Mouse (Mus musculus) stomach, embryonic 15.5 days (tissue): Measurements from ENCODE around the gene Bmp7. TPM values are rescaled to one million over a fixed set of nuclear protein-coding genes. Genes with fewer than 3 reads are reported as not detected.

ENCODE experiments used
- ATAC-seq: fragments of 200-750 bp; cut with Nextera tagmentation; 2 replicates; pipeline ENCODE4 v1.8.0; 2017; ENCODE audit warnings: low read depth, moderate number of reproducible peaks, moderate TSS enrichment; ENCODE audit not compliant: insufficient read depth, low FRiP score
- H3K27ac ChIP-seq: fragments of 300-500 bp; sonication (generic); 2 replicates; pipeline ENCODE4 v1.5.1; 2015; ENCODE audit warnings: mild to moderate bottlenecking, inconsistent platforms
- H3K27me3 ChIP-seq: fragments of 300-500 bp; sonication (generic); replicated peaks from 2 replicates; pipeline ENCODE4 v1.6.1; 2015; ENCODE audit warnings: inconsistent platforms
- H3K36me3 ChIP-seq: fragments of 300-500 bp; sonication (generic); 2 replicates; pipeline ENCODE4 v1.6.1; 2015; ENCODE audit warnings: inconsistent platforms
- H3K4me1 ChIP-seq: fragments of 300-500 bp; sonication (generic); 2 replicates; pipeline ENCODE4 v1.6.1; 2015; ENCODE audit warnings: inconsistent platforms
- H3K4me2 ChIP-seq: fragments of 300-500 bp; sonication (generic); 2 replicates; pipeline ENCODE4 v1.6.1; 2015; ENCODE audit warnings: mild to moderate bottlenecking, inconsistent platforms
- H3K4me3 ChIP-seq: fragments of 300-500 bp; sonication (generic); replicated peaks from 2 replicates; pipeline ENCODE4 v1.5.1; 2015; ENCODE audit warnings: inconsistent platforms
- H3K9ac ChIP-seq: fragments of 300-500 bp; sonication (generic); 2 replicates; pipeline ENCODE4 v1.6.1; 2015; ENCODE audit warnings: inconsistent platforms
- H3K9me3 ChIP-seq: fragments of 300-500 bp; sonication (generic); 2 replicates; pipeline ENCODE4 v1.6.1; 2016; ENCODE audit warnings: inconsistent platforms
- WGBS: fragments of 180-500 bp; shearing (Covaris S2); methylation state at CpG from one replicate; pipeline ENCODE4 v1.1.7; 2015; 5-methylcytosine and 5-hydroxymethylcytosine counted together
- polyA plus RNA-seq: library from polyadenylated mRNA; unstranded; fragments of >200 nt; fragmentation: Nextera tagmentation; extraction: Ambion mirVana; gene quantifications from 2 replicates; pipeline ENCODE4 v1.2.1, GENCODE M21; 2015

Bmp7 gene
- polyA plus RNA-seq, 1 experiment from 2014 or later: 22.9 TPM

- peak overlapping the region; percentile 74 for H3K27ac ChIP-seq
- peak; percentile 79 for ATAC-seq
- no peaks in the 10 kb centered on the region for H3K27me3 ChIP-seq
- H3K9me3 ChIP-seq: no peaks in the 10 kb centered on the region
- 13% methylated on average over 29 of the region's 29 CpGs for WGBS
- peaks cover 31% of the 10 kb centered on the region for H3K4me1 ChIP-seq
- H3K4me3 ChIP-seq: peak overlapping the region; percentile 20
- no peak overlapping the region for H3K9ac ChIP-seq
- H3K4me2 ChIP-seq: peak overlapping the region; percentile 54
- no peaks in the 10 kb centered on the region for H3K36me3 ChIP-seq
These were observed 77.2 kb downstream of the Bmp7 start for GRCm38 (mm10) chr2:172862850-172863468.

GRCm38 (mm10) chr2:172862424-172862823, 77.7 kb downstream of the Bmp7 start:
- no peaks in the 10 kb centered on the region for H3K36me3 ChIP-seq
- H3K4me1 ChIP-seq: peaks cover 31% of the 10 kb centered on the region
- H3K9ac ChIP-seq: no peak overlapping the region
- H3K4me3 ChIP-seq: no peak overlapping the region
- H3K27ac ChIP-seq: no peak overlapping the region; the same call in 1 of the 2 replicates
- no peaks in the 10 kb centered on the region for H3K27me3 ChIP-seq
- WGBS: 52% methylated on average over 19 of the region's 19 CpGs
- ATAC-seq: no peak
- peak overlapping the region; percentile 54 for H3K4me2 ChIP-seq
- no peaks in the 10 kb centered on the region for H3K9me3 ChIP-seq

- H3K4me2 ChIP-seq: no peak overlapping the region
- H3K27ac ChIP-seq: peak overlapping the region; percentile 18; the same call in 1 of the 2 replicates
- no peak overlapping the region for H3K4me3 ChIP-seq
- H3K36me3 ChIP-seq: no peaks in the 10 kb centered on the region
- peak; percentile 32; the same call in 1 of the 2 replicates for ATAC-seq
- H3K9ac ChIP-seq: no peak overlapping the region
- no peaks in the 10 kb centered on the region for H3K27me3 ChIP-seq
- 58% methylated on average over 14 of the region's 14 CpGs for WGBS
- no peaks in the 10 kb centered on the region for H3K9me3 ChIP-seq
- peaks cover 23% of the 10 kb centered on the region; the same call in 1 of the 2 replicates for H3K4me1 ChIP-seq
These were observed 78.5 kb downstream of the Bmp7 start for GRCm38 (mm10) chr2:172861590-172861989.

- WGBS: 83% methylated on average over 8 of the region's 8 CpGs
- H3K36me3 ChIP-seq: no peaks in the 10 kb centered on the region
- no peak for ATAC-seq
- no peaks in the 10 kb centered on the region for H3K9me3 ChIP-seq
- H3K9ac ChIP-seq: no peak overlapping the region
- H3K27me3 ChIP-seq: no peaks in the 10 kb centered on the region
- H3K4me3 ChIP-seq: no peak overlapping the region
- no peak overlapping the region for H3K4me2 ChIP-seq
- peaks cover 23% of the 10 kb centered on the region; the same call in 1 of the 2 replicates for H3K4me1 ChIP-seq
- no peak overlapping the region for H3K27ac ChIP-seq
These were observed 79.5 kb downstream of the Bmp7 start for GRCm38 (mm10) chr2:172860593-172860992.

- H3K4me1 ChIP-seq: peaks cover 23% of the 10 kb centered on the region; the same call in 1 of the 2 replicates
- H3K4me3 ChIP-seq: no peak overlapping the region
- H3K27ac ChIP-seq: no peak overlapping the region
- no peaks in the 10 kb centered on the region for H3K36me3 ChIP-seq
- WGBS: 85% methylated on average over 7 of the region's 7 CpGs
- no peaks in the 10 kb centered on the region for H3K27me3 ChIP-seq
- no peak overlapping the region for H3K4me2 ChIP-seq
- H3K9me3 ChIP-seq: no peaks in the 10 kb centered on the region
- no peak overlapping the region for H3K9ac ChIP-seq
- no peak for ATAC-seq
These were observed 80.0 kb downstream of the Bmp7 start for GRCm38 (mm10) chr2:172860104-172860503.

GRCm38 (mm10) chr2:172857048-172857447, 83.1 kb downstream of the Bmp7 start:
- Histone ChIP-seq H3K27me3 (no peaks in the 10 kb centered on the region), H3K9me3 (no peaks in the 10 kb centered on the region), H3K27ac (no peak overlapping the region), H3K4me1 (0 out of 2 replicates have a peak, but pooled peaks cover 8% of the 10 kb centered on the region), H3K36me3 (no peaks in the 10 kb centered on the region), H3K9ac (no peak overlapping the region), H3K4me2 (no peak overlapping the region), H3K4me3 (no peak overlapping the region)
- no peak for ATAC-seq
- 57% methylated on average over 10 of the region's 10 CpGs for WGBS

GRCm38 (mm10) chr2:172856549-172856948, 83.6 kb downstream of the Bmp7 start:
- Histone ChIP-seq H3K27ac (no peak overlapping the region), H3K4me3 (no peak overlapping the region), H3K4me2 (no peak overlapping the region), H3K27me3 (no peaks in the 10 kb centered on the region), H3K4me1 (0 out of 2 replicates have a peak, but pooled peaks cover 6% of the 10 kb centered on the region), H3K9ac (no peak overlapping the region), H3K9me3 (no peaks in the 10 kb centered on the region), H3K36me3 (no peaks in the 10 kb centered on the region)
- WGBS: 48% methylated on average over 2 of the region's 2 CpGs
- ATAC-seq: no peak

- no peak for ATAC-seq
- 61% methylated on average over 2 of the region's 2 CpGs for WGBS
- H3K9ac ChIP-seq: no peak overlapping the region
- no peak overlapping the region for H3K4me3 ChIP-seq
- H3K4me2 ChIP-seq: no peak overlapping the region
- H3K27me3 ChIP-seq: no peaks in the 10 kb centered on the region
- H3K36me3 ChIP-seq: no peaks in the 10 kb centered on the region
- H3K27ac ChIP-seq: no peak overlapping the region
- peaks cover 6% of the 10 kb centered on the region; the same call in 1 of the 2 replicates for H3K4me1 ChIP-seq
- H3K9me3 ChIP-seq: no peaks in the 10 kb centered on the region
These were observed 86.0 kb downstream of the Bmp7 start for GRCm38 (mm10) chr2:172854136-172854535.

GRCm38 (mm10) chr2:172851773-172852172, 88.3 kb downstream of the Bmp7 start:
- Histone ChIP-seq H3K27ac (no peak overlapping the region), H3K36me3 (no peaks in the 10 kb centered on the region), H3K27me3 (no peaks in the 10 kb centered on the region), H3K4me3 (no peak overlapping the region), H3K9ac (no peak overlapping the region), H3K9me3 (no peaks in the 10 kb centered on the region), H3K4me2 (no peak overlapping the region), H3K4me1 (peaks cover 9% of the 10 kb centered on the region; the same call in 1 of the 2 replicates)
- 56% methylated on average over 11 of the region's 11 CpGs for WGBS
- no peak for ATAC-seq

- Histone ChIP-seq H3K4me2 (no peak overlapping the region), H3K36me3 (no peaks in the 10 kb centered on the region), H3K4me3 (no peak overlapping the region), H3K9me3 (no peaks in the 10 kb centered on the region), H3K27ac (no peak overlapping the region), H3K9ac (no peak overlapping the region), H3K27me3 (no peaks in the 10 kb centered on the region), H3K4me1 (peaks cover 23% of the 10 kb centered on the region)
- ATAC-seq: no peak
- WGBS: 61% methylated on average over 6 of the region's 6 CpGs
These were observed 91.9 kb downstream of the Bmp7 start for GRCm38 (mm10) chr2:172848193-172848592.

- H3K27ac ChIP-seq: no peak overlapping the region
- WGBS: 67% methylated on average over 4 of the region's 4 CpGs
- no peaks in the 10 kb centered on the region for H3K9me3 ChIP-seq
- H3K9ac ChIP-seq: no peak overlapping the region
- H3K4me1 ChIP-seq: peaks cover 21% of the 10 kb centered on the region
- no peak for ATAC-seq
- H3K36me3 ChIP-seq: no peaks in the 10 kb centered on the region
- no peak overlapping the region for H3K4me2 ChIP-seq
- H3K27me3 ChIP-seq: no peaks in the 10 kb centered on the region
- no peak overlapping the region for H3K4me3 ChIP-seq
These were observed 93.9 kb downstream of the Bmp7 start for GRCm38 (mm10) chr2:172846311-172846575.

GRCm38 (mm10) chr2:172845536-172846310, 94.4 kb downstream of the Bmp7 start:
- ATAC-seq: no peak
- no peaks in the 10 kb centered on the region for H3K9me3 ChIP-seq
- H3K27me3 ChIP-seq: no peaks in the 10 kb centered on the region
- no peak overlapping the region for H3K4me3 ChIP-seq
- peaks cover 24% of the 10 kb centered on the region for H3K4me1 ChIP-seq
- 50% methylated on average over 31 of the region's 31 CpGs for WGBS
- no peak overlapping the region for H3K4me2 ChIP-seq
- no peaks in the 10 kb centered on the region for H3K36me3 ChIP-seq
- H3K9ac ChIP-seq: no peak overlapping the region
- H3K27ac ChIP-seq: no peak overlapping the region
